Mouse (Mus musculus) hindlimb bud, embryonic 11.5 days (tissue): ENCODE data around the gene B430305J03Rik.

ENCODE experiments used
- DNase-seq: peaks from one replicate; pipeline ENCODE4 v3.0.0-alpha.2; 2012; ENCODE audit warnings: low read depth, low spot score; ENCODE audit errors: extremely low spot score

The B430305J03Rik gene

GRCm38 (mm10) chr3:61365779-61366373, at the start of gene B430305J03Rik:
TSS of gene B430305J03Rik (minus strand) at chr3:61365951.
- no peak for DNase-seq

- no peak for DNase-seq
These were observed 43.9 kb upstream of the B430305J03Rik start for GRCm38 (mm10) chr3:61409683-61410082.

- no peak for DNase-seq
These were observed 41.2 kb upstream of the B430305J03Rik start for GRCm38 (mm10) chr3:61406921-61407320.

GRCm38 (mm10) chr3:61400823-61401387, 35.2 kb upstream of the B430305J03Rik start:
- no peak for DNase-seq

- no peak for DNase-seq
These were observed 31.0 kb upstream of the B430305J03Rik start for GRCm38 (mm10) chr3:61396728-61397127.

- no peak for DNase-seq
These were observed 29.6 kb upstream of the B430305J03Rik start for GRCm38 (mm10) chr3:61395382-61395781.

GRCm38 (mm10) chr3:61393520-61393919, 27.8 kb upstream of the B430305J03Rik start:
- no peak for DNase-seq

GRCm38 (mm10) chr3:61392881-61393280, 27.1 kb upstream of the B430305J03Rik start:
- DNase-seq = no peak

- no peak for DNase-seq
These were observed 25.8 kb upstream of the B430305J03Rik start for GRCm38 (mm10) chr3:61391564-61391963.

GRCm38 (mm10) chr3:61386368-61386767, 20.6 kb upstream of the B430305J03Rik start:
- DNase-seq = no peak

GRCm38 (mm10) chr3:61376001-61376400, 10.2 kb upstream of the B430305J03Rik start:
- no peak for DNase-seq

- no peak for DNase-seq
These were observed 2.7 kb upstream of the B430305J03Rik start for GRCm38 (mm10) chr3:61368446-61368845.

GRCm38 (mm10) chr3:61364978-61365778, 573 bp downstream of the B430305J03Rik start:
- DNase-seq = no peak

GRCm38 (mm10) chr3:61364661-61364977, 1.1 kb downstream of the B430305J03Rik start:
- no peak for DNase-seq

- DNase-seq = peak; percentile 61
These were observed 1.6 kb downstream of the B430305J03Rik start for GRCm38 (mm10) chr3:61363989-61364660.

- DNase-seq = peak; percentile 95
These were observed 2.4 kb downstream of the B430305J03Rik start for GRCm38 (mm10) chr3:61363161-61363988.

GRCm38 (mm10) chr3:61362821-61363160, 3.0 kb downstream of the B430305J03Rik start:
- DNase-seq = no peak

GRCm38 (mm10) chr3:61361338-61361737, 4.4 kb downstream of the B430305J03Rik start, which contains the start of gene Rap2b:
TSS of gene Rap2b (plus strand) at chr3:61361638.
- DNase-seq = no peak

- DNase-seq = no peak
These were observed 6.9 kb downstream of the B430305J03Rik start for GRCm38 (mm10) chr3:61358756-61359293.

- no peak for DNase-seq
These were observed 7.6 kb downstream of the B430305J03Rik start for GRCm38 (mm10) chr3:61358107-61358506.
